Mouse (Mus musculus) gastrocnemius, postnatal 14 days (tissue): ENCODE results near the gene Cep19. TPM values are rescaled to one million over a fixed set of nuclear protein-coding genes. Genes with fewer than 3 reads are reported as not detected.

Experiments
- DNase-seq: peaks from one replicate; pipeline ENCODE4 v3.0.0; 2021; ENCODE audit warnings: mixed read lengths
- intact Hi-C: fragments of 180-260 bp; cut with DNase I; formaldehyde crosslinking; loops from one replicate; pipeline ENCODE4 v1.15.1; 2025; ENCODE audit warnings: low total_unique reads
- total RNA-seq, 2 experiments: library from RNA; stranded (reverse); gene quantifications; 2 replicates each; pipeline ENCODE4 v1.2.3; 2021

Gene Cep19
- total RNA-seq, 2 experiments from 2014 or later, result 6.1 to 7.6 TPM

- peak; percentile 18 for DNase-seq
- intact Hi-C loops, result no loop called here
Observed at GRCm38 (mm10) chr16:32130190-32130826, 30.7 kb downstream of the Cep19 start.

GRCm38 (mm10) chr16:32133148-32133547 lies 33.5 kb downstream of the Cep19 start:
- intact Hi-C loops, result no loop called here
- DNase-seq, result no peak

- no peak for DNase-seq
- intact Hi-C loops, result no loop called here
Observed at GRCm38 (mm10) chr16:32135842-32136357, 36.3 kb downstream of the Cep19 start.

- no peak for DNase-seq
- intact Hi-C loops, result no loop called here
Observed at GRCm38 (mm10) chr16:32138954-32139353, 39.4 kb downstream of the Cep19 start.

GRCm38 (mm10) chr16:32143766-32144165 lies 44.2 kb downstream of the Cep19 start:
- intact Hi-C loops, result no loop called here
- no peak for DNase-seq

- intact Hi-C loops, result no loop called here
- no peak for DNase-seq
Observed at GRCm38 (mm10) chr16:32144592-32144991, 45.0 kb downstream of the Cep19 start.

GRCm38 (mm10) chr16:32147589-32148207 lies 48.1 kb downstream of the Cep19 start:
- DNase-seq, result no peak
- intact Hi-C loops, result no loop called here

GRCm38 (mm10) chr16:32153976-32154375 lies 54.4 kb downstream of the Cep19 start:
- no peak for DNase-seq
- intact Hi-C loops, result no loop called here

GRCm38 (mm10) chr16:32154437-32154836 lies 54.8 kb downstream of the Cep19 start:
- no peak for DNase-seq
- intact Hi-C loops, result no loop called here

- no peak for DNase-seq
- intact Hi-C loops, result no loop called here
Observed at GRCm38 (mm10) chr16:32156719-32157118, 57.1 kb downstream of the Cep19 start.

GRCm38 (mm10) chr16:32157369-32157768 lies 57.8 kb downstream of the Cep19 start:
- no peak for DNase-seq
- intact Hi-C loops, result no loop called here

Other genes starting within 250 kb of the Cep19 start
- gene Meltf, start 221.0 kb upstream of the Cep19 start, total RNA-seq, result under 1 TPM in 1 of 2 experiments, not detected in 1; 0.04 TPM
- 1 to 10 TPM; 1.8 to 4.7 TPM for gene Pigz, start 165.9 kb upstream of the Cep19 start, total RNA-seq
- 10 to 100 TPM; 43.1 to 43.3 TPM for gene 0610012G03Rik, start 151.3 kb upstream of the Cep19 start, total RNA-seq
- gene Ncbp2, start 151.3 kb upstream of the Cep19 start, total RNA-seq, result 10 to 100 TPM; 16.3 to 20.6 TPM
- gene Senp5, start 96.5 kb upstream of the Cep19 start, total RNA-seq, result 10 to 100 TPM; 11.0 to 11.3 TPM
- 10 to 100 TPM; 18.9 to 19.7 TPM for gene Pak2, start 20.5 kb upstream of the Cep19 start, total RNA-seq
- 10 to 100 TPM; 12.3 to 12.9 TPM for gene Pigx, start 60 bp upstream of the Cep19 start, total RNA-seq
- gene Nrros, start 65.8 kb downstream of the Cep19 start, total RNA-seq, result 1 to 10 TPM; 5.3 to 5.6 TPM
- not detected for gene Bex6, start 80.0 kb downstream of the Cep19 start, total RNA-seq
- gene Fbxo45, start 147.4 kb downstream of the Cep19 start, total RNA-seq, result 10 to 100 TPM in 1 of 2 experiments, 1 to 10 TPM in 1; 9.4 to 10.2 TPM
- gene Wdr53, start 147.4 kb downstream of the Cep19 start, total RNA-seq, result 1 to 10 TPM; 5.1 to 5.6 TPM
- 10 to 100 TPM; 24.5 to 42.0 TPM for gene Smco1, start 171.7 kb downstream of the Cep19 start, total RNA-seq
- gene Rnf168, start 177.7 kb downstream of the Cep19 start, total RNA-seq, result 10 to 100 TPM; 10.4 to 11.0 TPM
- 10 to 100 TPM; 19.5 to 23.0 TPM for gene Ubxn7, start 232.5 kb downstream of the Cep19 start, total RNA-seq